Mouse (Mus musculus) CD4-positive, CD25-positive, alpha-beta regulatory T cell, adult 4 months (primary cell): ENCODE data around the gene Gm17027. TPM values are rescaled to one million over a fixed set of nuclear protein-coding genes. Genes with fewer than 3 reads are reported as not detected.
"Not testable (repeated sequence)": the region's sequence is repeated elsewhere in the genome, so short reads cannot be mapped to it uniquely, and the experiment has no call there.

ENCODE experiments used
- ATAC-seq: one replicate; pipeline ENCODE4 v1.8.0; 2017
- polyA plus RNA-seq, 2 experiments: library from polyadenylated mRNA; unstranded; fragments of 100-300 nt; shearing (Covaris generic); gene quantifications; one replicate each; pipeline ENCODE4 v1.2.1; 2017

Gm17027 gene
- not detected for polyA plus RNA-seq

- ATAC-seq, result not testable (repeated sequence)
Observed at GRCm38 (mm10) chr14:42162522-42162921, at the start of gene Gm17027. TSS of gene Gm17027 (minus strand) at chr14:42162622.

GRCm38 (mm10) chr14:42190691-42191090 is 28.3 kb upstream of the Gm17027 start, which contains the start of gene Gm3573:
TSS of gene Gm3573 (minus strand) at chr14:42190791.
- ATAC-seq, result not testable (repeated sequence)

- not testable (repeated sequence) for ATAC-seq
Observed at GRCm38 (mm10) chr14:42183936-42184335, 21.5 kb upstream of the Gm17027 start.

GRCm38 (mm10) chr14:42134571-42134970 is 27.9 kb downstream of the Gm17027 start:
- ATAC-seq, result not testable (repeated sequence)

GRCm38 (mm10) chr14:42133806-42134205 is 28.6 kb downstream of the Gm17027 start:
- not testable (repeated sequence) for ATAC-seq

- not testable (repeated sequence) for ATAC-seq
Observed at GRCm38 (mm10) chr14:42117269-42117668, 45.2 kb downstream of the Gm17027 start, which contains the start of gene Gm7951. TSS of gene Gm7951 (minus strand) at chr14:42117369.

Other genes with a start within 250 kb of the Gm17027 start
- gene 1700049E17Rik1, start 237.7 kb downstream of the Gm17027 start, polyA plus RNA-seq, result not detected
- gene 1700024B05Rik, start 218.6 kb downstream of the Gm17027 start, polyA plus RNA-seq, result not detected
- not detected for gene Gm6401, start 194.7 kb downstream of the Gm17027 start, polyA plus RNA-seq
- not detected for gene Gm3543, start 179.3 kb downstream of the Gm17027 start, polyA plus RNA-seq
- gene Gm7951, start 45.3 kb downstream of the Gm17027 start, polyA plus RNA-seq, result not detected
- gene Gm3573, start 28.2 kb upstream of the Gm17027 start, polyA plus RNA-seq, result not detected
- gene Gm17026, start 97.4 kb upstream of the Gm17027 start, polyA plus RNA-seq, result not detected
- not detected for gene Gm9611, start 134.7 kb upstream of the Gm17027 start, polyA plus RNA-seq
- not detected for gene Gm7995, start 147.6 kb upstream of the Gm17027 start, polyA plus RNA-seq